Mouse (Mus musculus) urinary bladder, postnatal 36 days (tissue): Measurements from ENCODE around the gene A830005F24Rik.

Source experiments
- DNase-seq, 2 experiments: peaks; one replicate each; pipeline ENCODE4 v3.0.0; 2022; ENCODE audit warnings: low spot score in 2 of 2, mixed read lengths in 1 of 2

Gene A830005F24Rik

GRCm38 (mm10) chr13:48544867-48545266, 31.5 kb downstream of the A830005F24Rik start:
- no peak for DNase-seq

DNA sequence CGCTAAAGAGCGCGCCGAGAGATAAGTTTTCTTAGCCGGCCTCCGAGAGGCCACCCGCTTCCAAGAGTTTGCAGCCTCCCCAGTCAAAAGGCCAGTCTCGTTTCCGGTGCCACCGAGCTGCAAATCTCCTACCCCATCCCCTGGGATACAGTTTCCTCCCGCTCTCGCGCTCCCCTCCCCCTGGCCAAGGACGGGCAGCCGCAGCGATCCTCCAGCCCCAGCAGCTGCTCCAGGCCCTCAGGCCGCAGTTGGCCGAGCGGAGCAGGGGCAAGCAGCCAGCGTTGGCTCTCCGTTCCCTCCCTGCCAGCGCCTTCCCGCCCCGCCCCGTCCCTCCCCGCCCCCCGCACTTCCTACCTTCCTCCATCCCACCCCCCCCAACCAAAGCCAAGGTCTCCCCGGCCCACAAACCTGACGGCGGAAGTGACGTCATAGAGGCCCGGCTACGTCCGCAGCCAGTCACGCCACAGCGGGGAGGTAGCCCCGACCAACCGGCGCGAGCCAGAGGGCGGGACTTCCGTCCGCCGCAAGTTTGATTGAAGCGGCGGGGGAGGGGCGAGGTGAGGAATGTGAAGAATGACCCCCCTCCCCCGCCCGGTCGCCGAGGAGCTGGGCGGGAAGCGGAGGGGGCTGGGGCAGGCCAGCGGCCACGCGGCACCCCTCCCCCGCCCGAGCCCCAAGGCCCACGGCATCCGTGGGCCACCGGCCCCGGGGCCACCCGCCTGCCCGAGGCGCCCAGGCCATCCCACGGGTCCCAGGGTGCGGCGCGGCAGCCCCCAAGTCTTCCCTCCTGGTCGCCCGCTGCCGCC, 32.3 kb downstream of the A830005F24Rik start:
- DNase-seq: peak; percentile 91 to 97

GRCm38 (mm10) chr13:48546330-48546917, 33.1 kb downstream of the A830005F24Rik start:
- peak; percentile 100 for DNase-seq

GRCm38 (mm10) chr13:48547623-48548022, 34.3 kb downstream of the A830005F24Rik start:
- DNase-seq: no peak

- no peak for DNase-seq
These were observed 34.9 kb downstream of the A830005F24Rik start for GRCm38 (mm10) chr13:48548296-48548695.

GRCm38 (mm10) chr13:48552181-48553090, 39.1 kb downstream of the A830005F24Rik start:
- DNase-seq: peak; percentile 78 to 90

GRCm38 (mm10) chr13:48553511-48553910, 40.1 kb downstream of the A830005F24Rik start:
- no peak for DNase-seq

DNA sequence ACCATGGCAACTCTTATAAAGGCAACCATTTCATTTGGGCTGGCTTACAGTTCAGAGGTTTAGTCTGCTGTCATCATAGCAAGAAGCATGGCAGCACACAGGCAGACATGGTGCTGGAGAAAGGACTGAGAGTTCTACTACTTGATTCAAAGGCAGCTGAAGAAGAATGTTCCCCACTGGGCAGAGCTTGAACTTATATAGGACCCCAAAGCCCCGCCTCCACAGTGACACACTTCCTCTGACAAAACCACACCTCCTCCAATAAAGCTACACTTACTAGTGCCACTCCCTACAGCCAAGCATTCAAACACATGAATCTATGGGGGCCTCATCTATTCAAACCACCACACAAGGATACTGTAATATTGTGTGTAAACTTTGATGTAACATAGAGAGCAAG, 41.2 kb downstream of the A830005F24Rik start:
- no peak for DNase-seq

DNA sequence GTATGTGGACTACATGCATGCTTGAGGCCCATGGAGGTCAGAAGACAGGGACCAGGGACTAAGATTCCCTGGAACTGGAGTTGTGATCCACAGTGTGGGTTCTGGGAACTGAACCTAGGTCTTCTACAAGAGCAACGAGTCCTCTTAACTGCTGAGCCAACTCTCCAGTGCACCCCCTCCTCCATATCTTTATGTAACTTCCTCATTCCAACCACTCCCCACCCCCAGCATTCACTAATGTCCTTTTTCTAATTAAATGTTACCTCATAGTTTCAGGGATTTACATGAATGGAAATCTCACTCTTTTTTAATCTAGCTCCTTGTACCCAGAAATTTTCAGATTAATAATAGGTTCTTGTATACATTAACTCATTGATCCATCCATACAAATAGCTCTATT, 42.6 kb downstream of the A830005F24Rik start:
- no peak for DNase-seq

DNA sequence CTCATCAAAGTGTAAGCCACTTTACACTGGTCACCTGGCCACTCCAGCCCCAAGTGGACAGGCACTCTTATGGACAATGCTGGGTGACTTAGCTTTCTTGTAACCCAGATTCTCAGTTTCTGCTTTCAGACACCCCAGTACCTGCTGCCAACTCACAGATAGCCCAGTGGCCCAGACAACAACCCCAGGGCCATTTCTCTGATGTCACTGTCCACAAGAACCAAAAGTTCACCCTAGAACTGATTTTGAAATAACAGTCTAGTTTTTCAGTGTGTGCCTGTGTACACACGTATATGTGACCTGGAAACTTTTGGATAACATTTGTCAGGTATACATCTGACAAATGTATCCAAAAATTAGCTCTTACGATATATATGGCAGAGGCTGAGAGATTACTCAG, 48.1 kb downstream of the A830005F24Rik start:
- no peak for DNase-seq

DNA sequence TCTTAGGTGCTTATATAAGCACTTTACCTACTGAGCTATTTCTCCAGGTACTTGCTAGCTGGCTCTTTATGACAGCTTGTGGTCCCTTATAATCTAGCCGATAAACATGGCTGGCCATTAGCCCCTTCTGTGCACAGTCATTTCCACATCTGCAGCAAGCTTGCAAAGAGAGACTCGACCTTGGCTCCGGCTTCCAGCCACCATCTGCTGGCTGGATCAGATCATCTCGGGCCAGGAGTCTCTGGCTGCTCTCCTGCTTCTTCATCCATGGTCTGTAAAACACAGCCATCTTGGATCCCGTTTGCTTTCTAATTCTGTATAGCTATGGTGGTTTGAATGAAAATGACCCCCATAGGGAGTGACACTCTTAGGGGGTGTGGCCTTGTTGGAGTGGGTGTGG, 49.0 kb downstream of the A830005F24Rik start:
- no peak for DNase-seq
